Mouse (Mus musculus) MEL-GATA-1-ER (cell line): Measurements from ENCODE around the gene Insl6.

Source experiments
- DNase-seq: peaks from one replicate; pipeline ENCODE4 v3.0.0-alpha.2; 2012; ENCODE audit warnings: low read depth; ENCODE audit errors: extremely low read depth

Gene Insl6

DNA sequence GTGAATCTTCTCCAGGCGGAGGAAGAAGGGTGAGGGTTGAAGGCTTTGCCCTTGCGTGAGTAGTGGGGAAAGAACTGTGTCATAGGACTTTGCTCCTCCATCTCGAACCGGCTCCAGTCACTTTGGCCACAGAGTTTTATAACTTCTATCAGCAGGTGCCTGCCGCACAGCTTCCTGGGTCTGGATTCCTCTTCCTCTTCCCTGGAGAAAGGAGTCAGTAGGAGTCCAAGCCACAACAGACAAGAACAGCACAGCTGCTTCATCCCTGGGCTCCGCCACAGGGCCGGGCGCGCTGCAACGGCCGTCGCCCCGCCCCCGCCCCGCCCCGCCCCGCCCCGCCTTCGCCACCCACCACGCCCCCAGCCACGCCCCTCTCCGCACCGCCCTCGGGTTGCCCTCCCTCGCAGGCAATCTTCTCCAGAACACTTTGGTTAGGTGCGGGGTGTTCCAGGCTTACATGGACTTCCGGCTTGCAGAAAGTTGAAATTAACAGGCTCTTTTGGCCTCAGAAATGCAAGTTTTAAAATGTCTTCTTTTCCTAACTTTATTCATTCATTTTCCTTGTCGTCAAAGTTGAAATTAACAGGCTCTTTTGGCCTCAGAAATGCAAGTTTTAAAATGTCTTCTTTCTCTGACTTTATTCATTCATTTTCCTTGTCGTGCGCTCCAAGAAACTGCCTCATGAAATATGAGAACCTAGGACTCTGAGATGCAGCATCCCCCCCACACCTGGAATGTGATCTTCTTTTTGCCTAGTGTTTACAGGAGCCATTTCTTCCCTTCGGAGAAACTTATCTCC lies at the start of gene Insl6:
Insl6 (minus strand) TSS at position 304 of the 799 bp plus-strand sequence.
- peak; percentile 82 for DNase-seq

- DNase-seq: no peak
These were observed 49.8 kb upstream of the Insl6 start for GRCm38 (mm10) chr19:29374947-29375346.

GRCm38 (mm10) chr19:29373438-29373837 lies 48.3 kb upstream of the Insl6 start:
- no peak for DNase-seq

- no peak for DNase-seq
These were observed 47.5 kb upstream of the Insl6 start for GRCm38 (mm10) chr19:29372621-29373020.

DNA sequence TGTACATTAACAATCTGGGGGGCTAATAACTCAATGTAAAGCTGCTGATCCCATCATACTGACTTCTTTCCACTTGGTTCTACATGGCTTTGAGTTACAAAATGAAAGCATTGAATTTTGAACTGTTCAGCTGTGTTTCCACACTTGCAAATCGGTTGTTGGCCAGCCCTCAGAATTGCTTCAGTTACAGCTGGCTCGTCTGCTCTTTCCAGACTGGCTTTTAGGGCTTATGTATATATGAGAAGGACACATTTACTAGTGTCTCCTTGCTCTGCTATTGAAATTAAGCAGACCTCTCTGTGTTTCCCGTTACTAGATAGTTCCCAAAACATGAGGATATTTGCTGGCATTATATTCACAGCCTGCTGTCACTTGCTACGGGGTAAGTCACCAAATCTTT lies 47.0 kb upstream of the Insl6 start:
- peak; percentile 59 for DNase-seq

DNA sequence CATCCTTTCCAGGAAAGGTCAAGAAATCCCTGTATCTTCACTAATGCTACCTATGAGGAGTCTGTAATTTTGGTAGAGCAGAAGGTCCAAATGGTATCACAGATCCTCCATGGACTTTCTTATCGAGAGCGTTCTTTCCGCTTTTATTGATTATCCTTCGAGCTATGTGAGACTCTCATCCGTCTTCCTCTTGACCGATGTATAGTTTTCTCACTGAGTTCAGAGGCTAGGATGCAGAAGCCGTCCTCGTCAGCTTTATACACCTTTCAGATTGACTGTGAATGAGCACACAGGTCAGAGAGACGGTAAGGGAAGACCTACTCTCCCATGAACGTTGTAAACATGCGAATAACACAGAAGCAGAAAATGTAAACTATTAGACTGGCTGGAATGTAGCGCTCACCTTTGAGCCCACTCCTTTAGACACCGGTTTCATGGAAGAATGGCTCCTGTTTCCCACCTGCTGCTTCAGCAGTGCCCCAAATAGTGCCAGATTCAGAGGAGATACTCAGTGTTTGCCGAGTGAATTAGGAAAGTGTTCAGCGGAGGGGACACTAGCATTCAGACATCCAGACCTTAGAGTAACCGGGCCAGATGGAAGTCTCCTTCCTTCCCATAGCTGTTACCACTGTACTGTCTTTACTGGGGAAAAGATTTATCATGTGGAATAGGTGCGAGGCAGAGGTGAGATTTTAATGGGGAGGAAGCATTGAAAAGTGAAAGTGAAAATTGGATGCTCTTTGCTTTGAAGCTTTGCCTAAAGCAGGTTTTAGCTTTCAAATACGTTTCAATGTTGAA lies 46.3 kb upstream of the Insl6 start:
- DNase-seq: peak; percentile 55

DNA sequence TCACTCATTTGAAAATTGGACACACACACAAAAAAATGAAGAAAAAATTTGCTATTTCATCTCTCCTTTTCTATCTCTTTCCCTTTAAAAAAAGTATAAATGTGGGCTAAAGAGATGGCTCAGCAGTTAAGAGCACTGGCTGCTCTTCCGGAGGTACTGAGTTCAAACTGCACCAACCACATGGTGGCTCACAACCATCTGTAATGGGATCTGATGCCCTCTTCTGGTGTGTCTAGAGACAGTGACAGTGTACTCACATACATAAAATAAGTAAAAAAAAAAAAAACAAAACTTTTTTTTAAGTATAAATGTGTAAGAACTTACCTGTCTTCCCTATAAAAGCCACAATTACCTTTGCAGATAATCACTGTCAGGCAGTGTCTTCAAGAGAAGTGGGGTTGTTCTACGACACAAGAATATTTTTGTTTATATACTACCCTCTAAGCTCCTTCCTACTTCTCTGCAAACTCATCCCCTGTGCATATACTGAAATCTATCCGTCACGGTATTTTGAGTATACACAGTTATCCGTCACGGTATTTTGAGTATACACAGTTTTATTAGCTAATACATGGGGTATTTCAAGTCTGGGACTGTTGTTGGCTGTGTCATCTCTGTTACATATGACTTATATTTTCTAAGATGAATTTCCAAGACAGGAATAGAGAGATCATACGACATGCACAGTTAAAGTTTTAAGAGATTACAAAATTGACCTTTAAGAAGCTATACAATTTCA lies 45.6 kb upstream of the Insl6 start:
- DNase-seq: peak; percentile 77

DNA sequence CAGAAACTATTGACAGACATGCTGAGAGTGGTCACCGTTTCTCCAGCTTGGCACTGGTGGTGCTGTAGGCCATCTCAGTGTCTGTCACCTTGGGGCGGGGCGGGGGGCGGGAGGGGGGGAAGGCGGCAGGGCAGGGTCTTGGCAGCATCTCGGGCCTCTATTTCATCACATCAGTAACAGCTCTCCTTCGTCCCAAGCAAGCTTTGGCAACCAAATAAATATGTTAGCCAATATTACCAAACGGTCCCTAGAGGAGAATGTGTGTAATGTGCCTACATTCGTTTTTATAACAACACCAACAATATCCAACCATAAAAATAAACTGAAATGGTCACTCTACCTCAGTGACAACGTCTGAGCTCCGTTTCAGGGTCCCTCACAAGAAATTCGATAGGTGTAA lies 45.0 kb upstream of the Insl6 start:
- peak; percentile 57 for DNase-seq

GRCm38 (mm10) chr19:29368671-29369309 lies 43.6 kb upstream of the Insl6 start:
- peak; percentile 54 for DNase-seq

DNA sequence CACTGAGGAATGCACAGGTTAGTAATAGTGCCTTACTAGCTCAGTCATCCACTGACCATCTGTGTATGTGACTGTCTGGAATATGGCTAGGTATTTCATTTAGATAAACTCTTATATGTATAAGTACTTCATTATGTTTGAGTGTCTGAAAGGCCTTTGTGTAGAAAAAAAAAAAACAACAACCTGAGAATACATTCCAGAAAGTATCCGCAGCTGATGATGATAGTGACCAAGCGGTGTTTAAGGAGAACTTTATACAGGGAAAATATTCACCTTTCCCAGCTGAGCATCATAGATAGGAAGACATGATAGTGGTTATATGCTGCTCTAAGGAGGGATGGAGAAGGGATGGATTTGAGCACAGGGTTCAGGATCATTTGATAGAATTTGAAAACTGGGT lies 42.9 kb upstream of the Insl6 start:
- peak; percentile 32 for DNase-seq

DNA sequence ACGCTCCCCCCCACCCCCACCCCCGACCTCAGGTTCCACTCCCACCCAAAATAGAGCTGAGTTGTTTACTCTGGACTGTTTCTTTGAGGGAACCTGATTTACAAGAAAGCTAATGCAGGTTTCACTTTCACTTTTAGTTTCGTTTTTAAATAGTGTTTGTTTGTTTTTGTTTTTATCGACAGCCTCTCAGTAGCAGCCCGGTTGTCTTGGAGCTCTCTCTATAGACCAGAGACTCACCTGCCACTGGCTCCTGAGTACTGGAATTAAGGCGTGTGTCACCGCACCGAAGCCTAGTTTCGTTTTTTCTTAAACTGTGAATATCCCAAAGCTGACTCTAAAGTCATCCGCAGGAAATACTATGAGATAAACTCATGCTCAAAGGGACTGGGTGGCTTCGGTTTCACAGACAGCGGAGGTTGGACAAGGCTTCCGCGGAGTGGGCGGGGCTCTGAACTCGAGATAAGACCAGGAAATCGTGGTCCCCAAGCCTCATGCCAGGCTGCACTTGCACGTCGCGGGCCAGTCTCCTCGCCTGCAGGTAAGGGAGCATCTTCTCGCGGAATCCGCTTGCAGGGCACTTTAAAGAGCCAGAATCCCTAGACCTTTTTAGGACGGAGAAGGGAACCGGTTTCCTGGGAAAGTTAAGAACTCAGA lies 41.9 kb upstream of the Insl6 start, which contains the start of the genes Plgrkt and Cd274:
Plgrkt (minus strand) TSS at position 422 of the 654 bp plus-strand sequence.
Cd274 (plus strand) TSS at position 487 of the 654 bp plus-strand sequence.
- peak; percentile 100 for DNase-seq

- peak; percentile 80 for DNase-seq
These were observed 41.2 kb upstream of the Insl6 start for GRCm38 (mm10) chr19:29366226-29366968.

DNA sequence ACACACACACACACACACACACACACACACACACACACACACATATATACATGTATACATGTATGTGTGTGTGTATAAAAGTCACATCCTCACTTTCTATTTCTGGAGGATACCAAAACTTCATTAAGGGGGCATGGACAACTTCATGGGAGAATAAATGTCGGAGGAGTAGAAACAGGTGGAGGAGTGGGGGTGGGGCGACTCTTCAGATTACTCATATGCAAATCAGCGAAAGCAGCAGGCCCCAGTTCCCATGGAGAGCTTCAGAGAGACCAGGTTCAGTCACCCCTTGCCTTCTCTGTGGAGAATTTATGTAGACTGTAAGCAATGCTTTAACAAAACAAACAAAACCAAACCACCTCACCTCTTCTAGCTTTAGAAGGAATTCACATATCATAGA lies 39.9 kb upstream of the Insl6 start:
- no peak for DNase-seq

DNA sequence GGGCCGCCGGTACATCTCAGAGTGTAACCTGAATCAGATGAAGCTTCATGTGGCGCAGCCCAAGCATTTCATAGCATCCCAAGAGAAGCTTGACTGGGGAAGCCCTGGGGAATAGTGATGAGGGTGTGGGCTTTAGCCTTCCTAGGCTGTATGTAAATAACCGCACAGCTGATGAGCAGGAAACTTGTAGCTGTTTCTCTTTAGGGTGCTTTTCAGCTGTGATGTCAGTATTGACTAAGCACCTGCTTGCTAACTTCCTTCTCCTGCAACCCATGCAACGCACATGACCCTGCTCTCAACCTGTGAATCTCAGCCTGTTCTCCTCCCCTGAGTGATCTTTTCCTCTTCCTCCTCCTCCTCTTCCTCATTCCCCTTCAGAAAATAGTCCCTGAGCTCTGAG lies 38.9 kb upstream of the Insl6 start:
- DNase-seq: no peak

DNA sequence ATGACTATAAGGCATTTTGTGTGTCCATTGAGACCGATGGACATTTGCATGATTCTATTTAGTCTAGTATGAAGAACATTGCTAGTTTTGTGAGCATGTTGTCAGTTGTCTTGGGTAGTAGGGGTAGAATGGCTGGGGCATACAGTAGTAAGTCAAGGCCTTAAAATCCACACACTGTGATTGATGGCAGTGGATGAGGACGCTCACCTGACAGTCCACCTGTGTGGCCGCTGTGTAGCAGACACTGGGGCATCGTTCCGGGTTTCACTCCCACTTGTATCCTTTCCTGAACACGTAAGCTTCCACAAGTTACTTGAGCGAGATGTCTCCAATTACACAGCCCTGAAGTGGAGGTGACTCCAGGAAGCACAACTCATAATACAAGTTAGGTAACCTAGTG lies 38.4 kb upstream of the Insl6 start:
- DNase-seq: no peak

DNA sequence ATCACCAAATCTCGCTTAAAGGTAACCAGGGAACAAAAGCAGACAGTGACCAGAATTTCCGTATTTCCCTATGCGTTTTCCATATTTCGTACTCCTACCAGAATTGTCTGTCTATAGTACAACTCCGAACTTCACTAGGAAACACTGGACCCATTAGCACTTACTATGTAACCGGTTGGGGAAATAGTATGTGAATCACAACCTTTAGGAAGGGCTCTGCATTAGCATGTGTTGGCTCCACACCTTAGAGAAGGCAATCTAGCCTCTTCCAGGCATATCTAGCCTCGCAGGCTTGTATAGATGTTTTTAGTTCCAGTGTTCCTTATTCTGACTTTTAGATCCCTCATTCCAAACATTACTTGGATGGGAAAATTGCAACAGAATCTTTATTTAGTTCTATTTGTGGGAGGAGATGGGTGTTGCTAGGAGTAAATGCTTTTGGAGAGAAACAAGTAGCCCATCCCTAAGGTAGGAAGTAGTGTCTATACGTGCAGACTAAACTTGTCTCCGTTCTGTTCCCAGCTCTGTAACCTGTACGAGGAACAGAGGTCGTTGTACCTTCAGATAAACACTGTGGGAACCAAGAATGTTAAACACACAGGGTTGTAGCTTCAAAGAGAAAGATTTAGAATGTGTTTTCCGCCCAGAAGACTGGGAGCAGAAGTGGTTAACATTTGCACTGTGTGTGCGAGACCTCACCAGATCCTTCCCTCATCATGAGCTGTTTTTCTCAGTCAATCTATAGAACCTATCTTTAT lies 37.2 kb upstream of the Insl6 start:
- DNase-seq: no peak

DNA sequence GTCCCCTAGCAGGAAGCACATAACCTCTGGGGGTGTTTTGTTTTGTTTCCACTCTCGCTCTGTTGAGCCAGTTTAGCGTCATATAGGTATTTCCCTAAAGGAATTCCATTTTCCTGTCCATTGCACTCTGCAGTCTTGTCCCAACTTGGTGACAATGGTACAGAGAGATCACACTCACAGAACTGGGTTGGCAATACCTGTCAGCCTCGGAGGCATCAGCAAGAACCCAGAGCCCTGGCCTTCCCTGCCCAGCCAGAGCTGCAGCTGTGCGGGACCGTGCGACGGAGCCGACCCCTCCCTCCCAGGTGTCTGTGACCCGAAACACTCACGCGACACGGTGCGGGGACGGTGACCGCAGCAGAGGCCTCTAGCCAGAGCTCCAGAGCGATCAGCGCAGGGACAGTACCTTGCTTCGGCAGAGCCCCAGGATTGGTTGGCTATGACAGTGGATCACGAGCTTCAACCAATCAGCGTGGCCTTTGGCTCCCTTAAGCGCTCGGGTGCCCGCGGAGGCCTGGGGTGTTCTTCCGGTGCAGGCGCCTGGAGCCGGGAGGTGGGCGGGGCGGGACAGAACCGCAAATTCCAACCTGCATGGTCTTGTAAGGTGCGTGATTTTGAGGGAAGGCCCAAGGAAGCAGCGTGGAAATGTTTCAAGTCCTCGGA lies 36.4 kb upstream of the Insl6 start:
- peak; percentile 99 for DNase-seq

- peak; percentile 62 for DNase-seq
These were observed 35.1 kb upstream of the Insl6 start for GRCm38 (mm10) chr19:29360251-29360650.

GRCm38 (mm10) chr19:29356281-29356680 lies 31.1 kb upstream of the Insl6 start:
- DNase-seq: no peak
